Mouse (Mus musculus): ENCODE results near the gene Nr2c1.

The Nr2c1 gene

GRCm38 (mm10) chr10:94147756-94148531, at the start of gene Nr2c1:
Gene Nr2c1, plus strand, starts transcription at chr10:94148023.
- DNase-seq (ENCODE audit: low spot score in 2 of 2): peak; percentile 80 to 86

- DNase-seq (ENCODE audit: low spot score in 2 of 2): no peak
These were observed 49.7 kb upstream of the Nr2c1 start for GRCm38 (mm10) chr10:94098100-94098499.

- DNase-seq (ENCODE audit: low spot score in 2 of 2): no peak
These were observed 42.3 kb upstream of the Nr2c1 start for GRCm38 (mm10) chr10:94105498-94105897.

GRCm38 (mm10) chr10:94107168-94107567, 40.7 kb upstream of the Nr2c1 start:
- DNase-seq (ENCODE audit: low spot score in 2 of 2): no peak

GRCm38 (mm10) chr10:94107607-94108006, 40.2 kb upstream of the Nr2c1 start:
- no peak for DNase-seq (ENCODE audit: low spot score in 2 of 2)

- no peak for DNase-seq (ENCODE audit: low spot score in 2 of 2)
These were observed 39.0 kb upstream of the Nr2c1 start for GRCm38 (mm10) chr10:94108791-94109190.

GRCm38 (mm10) chr10:94110834-94111754, 36.7 kb upstream of the Nr2c1 start:
- no peak for DNase-seq (ENCODE audit: low spot score in 2 of 2)

GRCm38 (mm10) chr10:94112207-94112606, 35.6 kb upstream of the Nr2c1 start:
- no peak for DNase-seq (ENCODE audit: low spot score in 2 of 2)

- DNase-seq (ENCODE audit: low spot score in 2 of 2): peak; percentile 63 to 87
These were observed 31.8 kb upstream of the Nr2c1 start for GRCm38 (mm10) chr10:94115893-94116599.

- no peak for DNase-seq (ENCODE audit: low spot score in 2 of 2)
These were observed 31.0 kb upstream of the Nr2c1 start for GRCm38 (mm10) chr10:94116781-94117340.

GRCm38 (mm10) chr10:94117916-94118315, 29.9 kb upstream of the Nr2c1 start:
- DNase-seq (ENCODE audit: low spot score in 2 of 2): no peak

GRCm38 (mm10) chr10:94118993-94119392, 28.8 kb upstream of the Nr2c1 start:
- no peak for DNase-seq (ENCODE audit: low spot score in 2 of 2)

GRCm38 (mm10) chr10:94120676-94121075, 27.1 kb upstream of the Nr2c1 start:
- DNase-seq (ENCODE audit: low spot score in 2 of 2): no peak

GRCm38 (mm10) chr10:94122595-94122994, 25.2 kb upstream of the Nr2c1 start:
- DNase-seq (ENCODE audit: low spot score in 2 of 2): no peak

GRCm38 (mm10) chr10:94123581-94123980, 24.2 kb upstream of the Nr2c1 start:
- no peak for DNase-seq (ENCODE audit: low spot score in 2 of 2)

- DNase-seq (ENCODE audit: low spot score in 2 of 2): peak in 1 of 2 experiments; percentile 60
These were observed 23.4 kb upstream of the Nr2c1 start for GRCm38 (mm10) chr10:94124376-94124775.

- peak in 1 of 2 experiments; percentile 73 for DNase-seq (ENCODE audit: low spot score in 2 of 2)
These were observed 18.1 kb upstream of the Nr2c1 start for GRCm38 (mm10) chr10:94129680-94130119.

GRCm38 (mm10) chr10:94133081-94133480, 14.7 kb upstream of the Nr2c1 start:
- no peak for DNase-seq (ENCODE audit: low spot score in 2 of 2)

GRCm38 (mm10) chr10:94133674-94134073, 14.1 kb upstream of the Nr2c1 start:
- no peak for DNase-seq (ENCODE audit: low spot score in 2 of 2)

GRCm38 (mm10) chr10:94134535-94135390, 13.1 kb upstream of the Nr2c1 start:
- no peak for DNase-seq (ENCODE audit: low spot score in 2 of 2)
